Mouse (Mus musculus) lung, embryonic 14.5 days (tissue): ENCODE results near the gene Dnah3. TPM values are rescaled to one million over a fixed set of nuclear protein-coding genes. Genes with fewer than 3 reads are reported as not detected.

Experiments used
- ATAC-seq: fragments of 200-750 bp; cut with Nextera tagmentation; 2 replicates; pipeline ENCODE4 v1.8.0; 2017; ENCODE audit warnings: mild to moderate bottlenecking, moderate TSS enrichment, moderate library complexity; ENCODE audit not compliant: insufficient read depth
- DNase-seq: peaks from one replicate; pipeline ENCODE4 v3.0.0-alpha.2; 2015
- H3K27ac ChIP-seq: fragments of 300-500 bp; sonication (generic); 2 replicates; pipeline ENCODE4 v1.5.1; 2014; ENCODE audit warnings: low read depth, mild to moderate bottlenecking, moderate library complexity
- H3K27me3 ChIP-seq: fragments of 300-500 bp; sonication (generic); 2 replicates; pipeline ENCODE4 v1.6.1; 2014; ENCODE audit warnings: low read length, control low read depth; ENCODE audit not compliant: insufficient read depth
- H3K36me3 ChIP-seq: fragments of 300-500 bp; sonication (generic); 2 replicates; pipeline ENCODE4 v1.6.1; 2014; ENCODE audit warnings: control low read depth; ENCODE audit not compliant: insufficient read depth
- H3K4me1 ChIP-seq: fragments of 300-500 bp; sonication (generic); 2 replicates; pipeline ENCODE4 v1.6.1; 2014; ENCODE audit warnings: antibody characterized with exemption, control low read depth; ENCODE audit not compliant: insufficient read depth
- H3K4me2 ChIP-seq: fragments of 300-500 bp; sonication (generic); 2 replicates; pipeline ENCODE4 v1.6.1; 2014; ENCODE audit warnings: mild to moderate bottlenecking
- H3K4me3 ChIP-seq: fragments of 300-500 bp; sonication (generic); 2 replicates; pipeline ENCODE4 v1.5.1; 2014; ENCODE audit warnings: low read depth, low read length
- H3K9ac ChIP-seq: fragments of 300-500 bp; sonication (generic); 2 replicates; pipeline ENCODE4 v1.6.1; 2014
- H3K9me3 ChIP-seq: fragments of 300-500 bp; sonication (generic); 2 replicates; pipeline ENCODE4 v1.6.1; 2016; ENCODE audit warnings: low read depth, low read length, control low read depth
- CTCF ChIP-seq: IDR thresholded peaks from 2 replicates; pipeline ENCODE4 v1.5.1; 2016; ENCODE audit warnings: antibody characterized with exemption, low read depth
- WGBS: fragments of 180-500 bp; shearing (Covaris S2); extraction: QIAGEN DNeasy Blood & Tissue Kit; methylation state at CpG from one replicate; pipeline ENCODE4 v1.1.7; 2014; 5-methylcytosine and 5-hydroxymethylcytosine counted together
- polyA plus RNA-seq: library from polyadenylated mRNA; unstranded; fragments of >200 nt; fragmentation: Nextera tagmentation; extraction: Ambion mirVana; gene quantifications from 2 replicates; pipeline ENCODE4 v1.2.1, GENCODE M21; 2014

Gene Dnah3
- polyA plus RNA-seq, 1 experiment from 2014 or later, result not detected

DNA sequence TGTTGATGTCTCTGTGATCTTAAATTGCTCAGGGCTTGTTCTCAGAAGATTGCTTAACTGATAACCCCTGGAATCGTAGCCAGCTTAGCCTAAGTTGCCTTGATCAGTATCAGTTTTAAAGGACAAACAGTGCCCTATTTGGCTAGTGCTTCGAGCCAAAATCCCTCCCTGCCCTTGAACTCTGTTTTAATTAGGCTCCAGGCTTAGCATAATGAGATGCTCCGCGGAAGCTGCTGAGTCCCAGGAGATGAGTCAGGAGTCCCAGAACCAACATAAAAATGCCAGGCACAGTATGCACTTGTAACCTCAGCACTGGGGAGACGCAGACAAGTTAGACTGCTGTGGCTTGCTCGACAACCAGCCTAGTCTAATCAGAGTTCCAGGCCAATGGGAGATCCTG, 22.4 kb upstream of the Dnah3 start:
- H3K4me2 ChIP-seq, result no peak overlapping the region
- 45% methylated on average over 6 of the region's 6 CpGs for WGBS
- H3K27ac ChIP-seq, result no peak overlapping the region
- ATAC-seq (no peak), DNase-seq (no peak)
- H3K9me3 ChIP-seq, result no peaks in the 10 kb centered on the region
- no peak overlapping the region for H3K4me3 ChIP-seq
- TF ChIP-seq CTCF, result no peak
- H3K4me1 ChIP-seq, result no peaks in the 10 kb centered on the region
- peaks cover 23% of the 10 kb centered on the region; the same call in 1 of the 2 replicates for H3K36me3 ChIP-seq
- H3K27me3 ChIP-seq, result no peaks in the 10 kb centered on the region
- H3K9ac ChIP-seq, result no peak overlapping the region

DNA sequence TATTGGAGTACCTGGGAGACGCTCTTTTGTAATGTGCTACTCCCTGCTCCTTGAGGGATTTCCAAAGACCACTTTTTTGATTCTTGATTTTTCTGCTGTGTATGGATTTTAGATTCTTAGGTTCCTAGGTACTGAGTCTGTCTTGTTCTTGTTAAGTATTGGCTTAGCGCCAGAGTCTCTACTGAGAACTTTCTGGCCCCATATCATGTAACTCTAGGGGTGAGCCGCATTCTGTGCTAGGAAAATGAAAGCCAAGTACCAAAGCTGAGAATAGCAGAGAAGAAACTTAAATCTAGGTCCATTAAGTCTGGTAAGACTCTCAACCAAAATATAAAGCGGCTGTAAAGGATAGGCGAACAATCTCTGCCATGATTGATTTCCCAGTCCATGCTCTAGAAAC, 21.9 kb upstream of the Dnah3 start:
- Histone ChIP-seq H3K4me3 (no peak overlapping the region), H3K4me2 (no peak overlapping the region), H3K9ac (no peak overlapping the region), H3K36me3 (peaks cover 23% of the 10 kb centered on the region; the same call in 1 of the 2 replicates), H3K4me1 (no peaks in the 10 kb centered on the region), H3K27me3 (no peaks in the 10 kb centered on the region), H3K9me3 (no peaks in the 10 kb centered on the region), H3K27ac (no peak overlapping the region)
- DNase-seq (no peak), ATAC-seq (no peak)
- no peak for TF ChIP-seq CTCF
- 79% methylated on average over 5 of the region's 5 CpGs for WGBS

DNA sequence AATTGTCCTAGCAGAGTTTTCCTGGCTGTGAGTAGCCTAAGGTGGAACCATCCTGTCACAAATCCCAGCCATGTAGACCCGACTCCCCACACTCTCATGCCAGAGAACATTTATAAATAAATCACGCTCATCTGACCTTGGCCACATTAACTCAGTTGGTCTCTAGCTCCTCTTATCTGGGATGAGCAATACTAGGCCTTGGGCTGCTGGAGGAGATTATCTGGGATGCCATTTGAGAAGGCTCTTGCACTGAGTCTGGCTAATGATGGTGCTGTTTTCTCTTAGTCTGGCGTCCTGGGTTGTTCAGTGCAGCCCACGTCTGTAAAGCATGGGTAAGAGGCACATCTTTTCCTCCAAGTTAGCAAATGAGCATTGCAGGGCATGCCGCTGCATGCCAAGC, 14.6 kb upstream of the Dnah3 start:
- no peak overlapping the region for H3K4me2 ChIP-seq
- peaks cover 19% of the 10 kb centered on the region; the same call in 1 of the 2 replicates for H3K36me3 ChIP-seq
- DNase-seq, result no peak
- ATAC-seq, result no peak
- H3K27ac ChIP-seq, result no peak overlapping the region
- TF ChIP-seq CTCF, result no peak
- H3K9ac ChIP-seq, result no peak overlapping the region
- H3K4me1 ChIP-seq, result no peaks in the 10 kb centered on the region
- H3K4me3 ChIP-seq, result no peak overlapping the region
- 76% methylated on average over 5 of the region's 5 CpGs for WGBS
- no peaks in the 10 kb centered on the region for H3K9me3 ChIP-seq
- no peaks in the 10 kb centered on the region for H3K27me3 ChIP-seq

DNA sequence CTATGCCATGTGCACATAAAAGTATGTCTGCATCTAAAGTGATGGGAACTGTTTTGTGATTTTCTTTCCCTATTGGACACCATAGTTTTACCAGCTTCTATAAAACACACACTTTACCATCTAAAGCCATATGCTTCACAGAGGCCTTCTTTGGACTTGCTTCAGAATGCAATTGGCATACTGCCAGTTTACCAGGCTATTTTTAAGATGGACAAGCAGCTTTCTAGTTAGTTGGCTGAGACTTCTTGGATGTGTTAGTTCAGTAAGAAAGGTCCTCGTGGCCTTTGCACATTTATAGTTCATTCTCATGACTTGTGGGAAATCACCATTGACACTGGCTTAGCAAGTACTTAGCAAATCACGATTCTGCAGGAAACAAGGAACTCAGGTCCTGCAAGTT, 11.3 kb upstream of the Dnah3 start:
- Histone ChIP-seq H3K4me2 (no peak overlapping the region), H3K9ac (no peak overlapping the region), H3K27ac (no peak overlapping the region), H3K4me3 (no peak overlapping the region), H3K4me1 (peaks cover 7% of the 10 kb centered on the region; the same call in 1 of the 2 replicates), H3K27me3 (no peaks in the 10 kb centered on the region), H3K36me3 (peaks cover 19% of the 10 kb centered on the region; the same call in 1 of the 2 replicates), H3K9me3 (no peaks in the 10 kb centered on the region)
- 38% methylated on average over 2 of the region's 2 CpGs for WGBS
- ATAC-seq, result no peak
- no peak for TF ChIP-seq CTCF
- DNase-seq, result peak; percentile 79

DNA sequence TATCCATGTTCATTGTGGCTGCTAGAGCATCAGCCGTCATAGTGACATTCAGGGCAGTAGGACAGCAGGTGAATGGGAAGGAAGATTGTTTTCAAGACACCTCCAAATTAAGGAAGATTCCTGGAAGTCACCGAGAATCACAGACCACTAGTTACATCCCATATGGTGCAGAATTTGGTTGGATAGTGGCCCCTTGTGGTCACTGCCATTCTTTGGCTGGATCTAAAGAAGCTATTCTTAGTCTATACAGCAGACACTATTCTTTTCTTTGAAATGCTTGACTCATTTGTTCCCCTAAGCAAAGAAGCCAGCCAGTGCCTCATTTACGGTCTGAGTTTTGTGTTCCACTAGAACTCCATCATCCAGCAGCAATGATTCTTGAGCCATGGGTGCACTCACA, 9.9 kb upstream of the Dnah3 start:
- DNase-seq (peak; percentile 50), ATAC-seq (no peak)
- Histone ChIP-seq H3K36me3 (peaks cover 19% of the 10 kb centered on the region; the same call in 1 of the 2 replicates), H3K27ac (no peak overlapping the region), H3K4me2 (no peak overlapping the region), H3K27me3 (no peaks in the 10 kb centered on the region), H3K4me3 (no peak overlapping the region), H3K9ac (no peak overlapping the region), H3K9me3 (no peaks in the 10 kb centered on the region), H3K4me1 (peaks cover 7% of the 10 kb centered on the region; the same call in 1 of the 2 replicates)
- peak; percentile 40 for TF ChIP-seq CTCF
- 72% methylated on average over 3 of the region's 3 CpGs for WGBS

DNA sequence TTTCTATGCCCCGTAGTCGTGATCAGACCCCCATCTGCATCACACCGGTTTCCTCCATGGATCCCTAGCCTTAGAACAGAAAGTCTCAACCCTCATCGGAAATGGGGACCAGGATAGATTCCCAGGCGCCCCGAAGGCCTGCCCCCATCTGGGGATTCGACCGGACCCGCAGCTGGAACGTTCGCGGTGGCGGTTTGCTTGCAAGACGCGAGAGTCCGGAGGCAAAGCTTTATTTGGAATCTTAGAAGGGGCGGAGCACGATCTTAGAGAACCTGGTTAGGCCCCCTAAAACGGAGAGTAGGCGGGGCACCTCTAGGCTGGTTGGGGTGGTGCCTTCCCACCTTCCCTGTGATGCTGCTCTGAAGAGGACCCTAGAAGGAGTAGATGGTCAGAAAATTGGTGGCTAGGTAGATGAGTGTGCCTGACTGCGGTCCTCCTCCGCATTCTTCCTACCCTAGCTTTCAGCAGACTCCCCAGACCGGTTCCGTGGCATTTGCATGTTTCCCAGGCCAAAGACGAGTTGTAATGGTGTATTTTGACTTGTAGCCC, 8.0 kb upstream of the Dnah3 start:
- peaks cover 7% of the 10 kb centered on the region; the same call in 1 of the 2 replicates for H3K4me1 ChIP-seq
- DNase-seq, result peak; percentile 78
- H3K4me2 ChIP-seq, result peak overlapping the region; percentile 83
- no peak for TF ChIP-seq CTCF
- peak overlapping the region; percentile 55 for H3K9ac ChIP-seq
- peak overlapping the region; percentile 45; the same call in 1 of the 2 replicates for H3K27ac ChIP-seq
- no peaks in the 10 kb centered on the region for H3K27me3 ChIP-seq
- peak overlapping the region; percentile 50 for H3K4me3 ChIP-seq
- no peaks in the 10 kb centered on the region for H3K9me3 ChIP-seq
- 2% methylated on average over 25 of the region's 25 CpGs for WGBS
- peaks cover 12% of the 10 kb centered on the region; the same call in 1 of the 2 replicates for H3K36me3 ChIP-seq
- ATAC-seq, result peak; percentile 40

DNA sequence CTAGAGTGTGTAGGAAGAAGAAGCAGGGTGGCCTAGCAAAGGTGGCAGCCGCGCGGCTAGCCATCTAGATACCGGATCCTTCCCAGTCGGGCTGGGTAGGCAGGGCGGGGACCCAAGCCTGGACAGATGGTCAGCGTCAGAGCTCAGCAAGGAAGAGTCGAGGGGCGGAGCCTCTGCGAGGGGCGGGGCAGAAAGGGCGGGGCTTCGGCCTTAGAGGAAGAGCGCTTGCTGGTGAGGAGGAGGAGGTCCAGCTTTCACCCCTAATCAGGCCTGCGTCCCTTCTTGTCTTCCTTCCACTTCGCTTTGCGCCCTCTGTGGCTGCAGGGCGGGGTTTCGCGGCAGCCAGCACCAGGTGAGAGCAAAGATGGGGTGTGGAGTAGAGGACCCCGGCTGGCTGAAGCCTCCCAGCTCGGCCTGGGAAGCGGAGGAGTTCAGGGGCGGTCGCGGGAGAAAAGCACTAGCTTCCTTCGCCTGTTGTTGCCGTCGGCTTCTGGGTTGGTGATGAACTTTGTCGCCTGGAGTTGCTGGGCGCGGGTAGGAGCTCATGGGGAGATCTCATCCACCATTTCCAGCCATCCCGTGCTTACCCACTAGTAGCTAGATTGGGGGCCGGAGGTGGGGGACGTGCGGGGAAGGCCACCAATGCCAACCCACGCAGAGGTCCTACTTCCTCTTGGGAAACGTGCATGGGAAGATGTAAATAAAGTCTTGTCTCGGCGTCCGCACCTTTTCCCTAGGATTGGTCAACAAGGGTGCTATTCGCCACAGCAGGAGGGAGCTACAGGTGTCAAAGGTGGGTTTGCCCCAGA, 7.3 kb upstream of the Dnah3 start, which contains the start of gene Tmem159:
TSS of gene Tmem159 (plus strand) at position 190 of the 809 bp plus-strand sequence.
- under 1% methylated on average over 38 of the region's 42 CpGs for WGBS
- peaks cover 7% of the 10 kb centered on the region; the same call in 1 of the 2 replicates for H3K36me3 ChIP-seq
- no peaks in the 10 kb centered on the region for H3K27me3 ChIP-seq
- DNase-seq, result peak; percentile 92
- peak; percentile 94 for ATAC-seq
- TF ChIP-seq CTCF, result peak; percentile 9; the same call in 1 of the 2 replicates
- H3K9ac ChIP-seq, result peak within 1 kb of the TSS; percentile 55
- peaks cover 7% of the 10 kb centered on the region; the same call in 1 of the 2 replicates for H3K4me1 ChIP-seq
- no peaks in the 10 kb centered on the region for H3K9me3 ChIP-seq
- H3K27ac ChIP-seq, result peak within 1 kb of the TSS; percentile 45; the same call in 1 of the 2 replicates
- H3K4me3 ChIP-seq, result peak within 1 kb of the TSS; percentile 50
- peak within 1 kb of the TSS; percentile 83 for H3K4me2 ChIP-seq
